Mouse (Mus musculus): ENCODE data around the gene Fat1.

DNA sequence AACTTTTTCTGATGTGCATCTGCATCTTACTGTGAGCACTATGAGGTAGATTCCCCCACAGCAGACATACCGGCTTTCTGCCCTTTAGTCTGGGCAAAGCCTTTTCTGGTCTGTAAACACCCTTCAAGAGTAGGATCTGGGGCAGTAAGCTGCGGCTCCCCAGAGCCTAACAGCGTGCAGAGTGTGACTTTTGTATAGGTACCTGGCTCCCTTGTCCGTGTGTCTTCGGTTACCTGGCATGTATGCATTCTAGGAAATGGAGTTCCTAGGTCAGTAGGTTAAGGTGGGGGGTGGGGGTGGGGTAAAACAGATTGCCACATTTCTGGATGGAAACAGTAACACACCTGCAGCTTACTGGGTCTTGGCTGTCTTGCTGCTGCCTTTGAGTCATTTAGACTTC, 36.7 kb downstream of the Fat1 start:
- TF ChIP-seq CTCF (IDR thresholded peaks at IDR 0.05; ENCODE audit: control insufficient read depth, insufficient read depth, insufficient replicate concordance, low read depth, low read length): no peak
- TF ChIP-seq POLR2A (IDR thresholded peaks at IDR 0.05; ENCODE audit: control insufficient read depth, low read depth, low read length): no peak

Measured in testis, adult 2 months (tissue).